Mouse (Mus musculus) cerebellum, adult 2 months (tissue): ENCODE measurements around the gene Tsga13. TPM values are rescaled to one million over a fixed set of nuclear protein-coding genes. Genes with fewer than 3 reads are reported as not detected.

Source experiments
- DNase-seq, 2 experiments: peaks; one replicate each; pipeline ENCODE4 v3.0.0; 2021
- H3K27ac ChIP-seq: fragments of 200-500 bp; 2 replicates; pipeline ENCODE4 v1.5.1; 2012; ENCODE audit warnings: low read length, control low read depth, inconsistent platforms; ENCODE audit not compliant: insufficient read depth
- H3K27me3 ChIP-seq: fragments of 200-500 bp; 2 replicates; pipeline ENCODE4 v1.6.1; 2012; ENCODE audit warnings: inconsistent platforms, mild to moderate bottlenecking, low read length, moderate library complexity; ENCODE audit not compliant: control insufficient read depth, insufficient read depth
- H3K4me1 ChIP-seq: fragments of 200-500 bp; 2 replicates; pipeline ENCODE4 v1.6.1; 2011; ENCODE audit warnings: low read length; ENCODE audit not compliant: control insufficient read depth, insufficient read depth
- H3K4me3 ChIP-seq: fragments of 200-500 bp; replicated peaks from 2 replicates; pipeline ENCODE3; 2011; ENCODE audit warnings: mild to moderate bottlenecking, low read depth, low read length, control low read depth; ENCODE audit not compliant: insufficient read depth
- CTCF ChIP-seq: fragments of 200-500 bp; IDR thresholded peaks from 2 replicates; pipeline ENCODE4 v1.5.1; 2011; ENCODE audit warnings: low read depth, mild to moderate bottlenecking, control low read depth, low read length, moderate library complexity, borderline replicate concordance; ENCODE audit not compliant: insufficient read depth
- POLR2A ChIP-seq: fragments of 200-500 bp; IDR thresholded peaks from 2 replicates; pipeline ENCODE4 v1.6.1; 2011; ENCODE audit warnings: low read length, control low read depth, borderline replicate concordance; ENCODE audit not compliant: insufficient read depth
- WGBS: fragments of 180-500 bp; shearing (Covaris S2); methylation state at CpG from one replicate; pipeline ENCODE4 v1.1.7; 2018; 5-methylcytosine and 5-hydroxymethylcytosine counted together
- polyA plus RNA-seq: library from polyadenylated mRNA; depleted of rRNA; stranded (reverse); fragments of >200 nt; gene quantifications from 2 replicates; pipeline ENCODE4 v1.2.3, GENCODE M21; 2012

Tsga13 gene
- polyA plus RNA-seq, 1 experiment, result not detected

GRCm38 (mm10) chr6:30907970-30908369, 7.4 kb downstream of the Tsga13 start:
- Histone ChIP-seq H3K4me1 (no peaks in the 10 kb centered on the region), H3K4me3 (no peak overlapping the region), H3K27me3 (no peaks in the 10 kb centered on the region), H3K27ac (no peak overlapping the region)
- WGBS, result 44% methylated on average over 3 of the region's 3 CpGs
- no peak for DNase-seq
- no peak for TF ChIP-seq CTCF
- TF ChIP-seq POLR2A, result no peak

DNA sequence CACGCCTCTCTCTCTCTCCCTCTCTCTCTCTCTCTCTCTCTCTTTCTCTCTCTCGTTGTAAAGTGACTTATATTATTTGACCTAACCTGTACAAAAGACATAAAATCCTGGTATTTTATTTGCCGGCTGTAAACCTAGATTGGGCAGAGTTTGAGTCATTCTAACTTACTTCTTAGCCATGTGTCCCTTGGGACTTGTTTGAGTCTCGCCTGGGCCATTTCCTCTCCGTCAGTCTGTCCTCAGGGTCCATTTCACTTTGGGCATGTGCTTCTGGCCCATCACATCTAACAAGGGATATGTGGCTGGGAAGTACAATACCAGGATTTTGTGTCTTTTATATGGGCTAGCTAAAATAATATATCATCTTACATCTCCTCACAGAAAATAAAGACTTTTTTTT, 10.5 kb downstream of the Tsga13 start:
- 65% methylated on average over 5 of the region's 5 CpGs for WGBS
- H3K27ac ChIP-seq, result no peak overlapping the region
- no peaks in the 10 kb centered on the region for H3K4me1 ChIP-seq
- no peaks in the 10 kb centered on the region for H3K27me3 ChIP-seq
- H3K4me3 ChIP-seq, result no peak overlapping the region
- DNase-seq, result no peak
- TF ChIP-seq POLR2A (no peak), CTCF (no peak)

DNA sequence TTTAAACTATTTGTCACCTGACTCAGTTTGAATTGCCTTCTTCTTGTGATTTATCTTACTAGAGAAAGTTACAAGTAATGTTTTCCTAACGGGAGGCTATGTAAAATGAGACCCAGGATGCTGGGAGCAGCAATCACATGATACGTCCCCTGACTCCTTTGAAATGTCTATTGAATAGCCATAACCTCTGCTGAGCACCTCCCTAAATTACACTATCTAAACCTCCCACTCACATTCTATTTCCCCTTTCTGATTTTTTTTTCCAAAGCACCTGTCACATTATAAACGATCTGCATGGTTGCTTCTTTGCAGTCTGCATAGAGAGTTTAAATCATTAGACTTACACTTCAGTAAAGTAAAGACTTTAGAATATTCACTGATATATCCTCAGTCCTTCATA, 11.3 kb downstream of the Tsga13 start:
- TF ChIP-seq CTCF (no peak), POLR2A (no peak)
- DNase-seq, result no peak
- H3K4me3 ChIP-seq, result no peak overlapping the region
- no peak overlapping the region for H3K27ac ChIP-seq
- H3K27me3 ChIP-seq, result no peaks in the 10 kb centered on the region
- no peaks in the 10 kb centered on the region for H3K4me1 ChIP-seq
- 67% methylated on average over 3 of the region's 3 CpGs for WGBS

DNA sequence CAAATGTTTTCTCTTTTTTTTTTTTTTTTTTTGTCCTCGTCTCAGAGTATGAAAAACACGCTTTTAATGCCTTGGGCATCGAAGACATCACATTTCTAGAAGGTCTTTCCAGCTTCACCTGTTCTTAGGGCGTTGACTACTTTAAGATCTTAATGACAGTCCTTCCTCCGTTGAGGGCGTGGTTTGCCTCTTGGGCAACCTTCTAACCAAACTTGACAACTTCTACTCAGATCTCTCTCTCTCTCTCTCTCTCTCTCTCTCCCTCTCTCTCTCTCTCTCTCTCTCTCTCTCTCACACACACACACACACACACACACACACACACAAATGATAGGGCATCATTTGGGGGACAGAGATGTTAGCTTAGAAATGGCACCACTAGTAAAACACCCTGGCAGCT, 17.9 kb downstream of the Tsga13 start:
- WGBS, result 79% methylated on average over 6 of the region's 6 CpGs
- Histone ChIP-seq H3K27ac (no peak overlapping the region), H3K4me3 (no peak overlapping the region), H3K4me1 (no peaks in the 10 kb centered on the region), H3K27me3 (no peaks in the 10 kb centered on the region)
- TF ChIP-seq CTCF (no peak), POLR2A (no peak)
- DNase-seq, result no peak

DNA sequence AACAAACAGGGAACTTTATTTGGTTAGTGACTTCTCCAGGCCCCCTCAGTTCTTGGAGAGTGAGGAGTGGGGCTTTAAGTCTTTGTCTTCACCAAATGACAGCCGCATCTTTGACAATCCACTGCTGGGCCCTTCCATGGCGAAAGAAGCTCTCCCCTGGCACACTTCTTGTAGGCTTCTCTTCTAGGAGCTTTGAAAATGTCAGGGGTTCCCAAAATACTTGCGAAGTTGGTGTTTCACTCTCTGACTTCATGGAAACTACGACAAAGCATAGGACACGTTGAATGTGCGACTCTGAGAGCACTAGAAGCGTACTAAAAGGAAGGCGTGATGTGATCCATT, 18.4 kb downstream of the Tsga13 start:
- Histone ChIP-seq H3K4me1 (no peaks in the 10 kb centered on the region), H3K27ac (no peak overlapping the region), H3K4me3 (peak overlapping the region; percentile 75), H3K27me3 (no peaks in the 10 kb centered on the region)
- TF ChIP-seq CTCF (no peak), POLR2A (no peak)
- no peak for DNase-seq
- 22% methylated on average over 8 of the region's 8 CpGs for WGBS

DNA sequence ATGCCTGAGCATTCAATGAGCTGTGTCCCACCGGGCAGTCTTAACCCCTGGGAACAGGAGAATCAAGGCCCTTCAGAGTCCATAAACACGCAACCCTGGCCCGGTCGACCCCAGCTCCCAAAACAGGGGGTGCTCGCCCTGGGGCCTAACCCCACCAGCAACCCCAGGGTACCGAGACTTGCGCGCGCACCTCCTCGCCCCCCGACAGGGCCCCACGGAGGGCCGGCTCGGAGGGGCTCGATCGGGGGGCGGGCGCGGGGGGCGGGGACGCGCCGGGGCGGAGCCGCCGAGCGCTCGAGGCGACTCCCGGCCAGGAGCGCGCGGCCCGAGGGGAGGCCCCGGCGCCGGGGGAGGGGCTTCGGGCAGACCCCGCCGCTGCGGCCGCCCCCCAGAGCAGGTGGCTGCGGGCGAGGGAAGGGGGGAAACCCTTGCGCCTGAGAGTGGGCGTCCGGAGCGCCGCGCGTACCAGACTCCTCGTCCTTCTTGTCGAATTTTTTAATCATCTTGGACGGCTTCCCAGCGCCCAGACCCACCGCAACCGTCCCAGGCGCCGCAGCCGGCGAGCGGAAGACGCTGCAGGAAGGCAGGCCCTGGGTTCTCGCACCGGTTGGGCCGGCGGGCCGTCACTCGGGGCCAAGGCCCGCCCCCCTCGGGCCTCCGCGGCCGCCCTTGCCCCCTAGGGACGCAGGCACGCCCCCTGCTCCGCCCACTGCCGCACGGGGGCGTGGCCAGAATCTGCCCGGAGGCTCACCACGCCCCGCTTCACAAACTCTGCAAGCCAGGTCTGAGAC, 19.0 kb downstream of the Tsga13 start, which contains the start of gene Copg2:
Gene Copg2 (minus strand): TSS at position 600 of the 791 bp plus-strand sequence.
- H3K27ac ChIP-seq, result peak within 1 kb of the TSS; percentile 60
- peak; percentile 70; the same call in 1 of the 2 replicates for TF ChIP-seq POLR2A
- TF ChIP-seq CTCF, result no peak
- under 1% methylated on average over 79 of the region's 83 CpGs for WGBS
- H3K4me3 ChIP-seq, result peak within 1 kb of the TSS; percentile 75
- peak; percentile 91 to 93 for DNase-seq
- no peaks in the 10 kb centered on the region for H3K4me1 ChIP-seq
- H3K27me3 ChIP-seq, result no peaks in the 10 kb centered on the region

DNA sequence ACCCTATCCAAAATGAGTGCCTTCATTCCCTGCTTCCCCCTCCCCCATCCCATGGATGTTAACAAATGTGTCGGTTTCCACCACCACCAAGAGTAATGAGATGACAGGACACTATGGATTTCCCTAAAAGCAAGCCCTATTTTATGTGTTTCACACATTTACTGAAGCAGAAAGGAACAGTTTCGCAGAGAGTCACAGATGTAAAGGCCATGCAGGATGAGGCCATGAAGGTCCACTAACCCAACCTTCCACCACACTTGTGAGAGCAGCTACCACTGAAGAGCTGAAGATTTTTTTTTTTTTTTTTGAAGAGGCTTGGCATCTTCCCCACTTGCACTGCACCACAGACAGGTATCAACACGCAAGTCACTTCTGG, 19.6 kb downstream of the Tsga13 start:
- DNase-seq, result no peak
- Histone ChIP-seq H3K4me1 (no peaks in the 10 kb centered on the region), H3K27me3 (no peaks in the 10 kb centered on the region), H3K27ac (no peak overlapping the region), H3K4me3 (peak overlapping the region; percentile 75)
- 7% methylated on average over 3 of the region's 3 CpGs for WGBS
- no peak for TF ChIP-seq POLR2A
- no peak for TF ChIP-seq CTCF

GRCm38 (mm10) chr6:30893081-30893480, 22.3 kb downstream of the Tsga13 start:
- Histone ChIP-seq H3K4me1 (no peaks in the 10 kb centered on the region), H3K27me3 (no peaks in the 10 kb centered on the region), H3K4me3 (no peak overlapping the region), H3K27ac (no peak overlapping the region)
- no peak for DNase-seq
- 83% methylated on average over 4 of the region's 4 CpGs for WGBS
- TF ChIP-seq CTCF (no peak), POLR2A (no peak)

GRCm38 (mm10) chr6:30891761-30892160, 23.6 kb downstream of the Tsga13 start:
- TF ChIP-seq POLR2A, result no peak
- TF ChIP-seq CTCF, result no peak
- Histone ChIP-seq H3K27ac (no peak overlapping the region), H3K27me3 (no peaks in the 10 kb centered on the region), H3K4me1 (no peaks in the 10 kb centered on the region), H3K4me3 (no peak overlapping the region)
- no peak for DNase-seq
